Comparison of ENCODE assay signal across 11 mouse cellular contexts in genomic region chr12:86466180-86466579, GRCm38 (mm10).
"Had no signal": no experiment of that assay in that cellular context is flagged by ENCODE, and none has a peak within 500 bp of the region (broad histone marks: within the 10 kb centered on the region; RNA-seq: fewer than 3 reads in every experiment).

No protein-coding gene starts in this region.

- H3K9me3 ChIP-seq: liver, embryonic 13.5 days had no signal

- H3K27ac ChIP-seq: liver, embryonic 13.5 days had no signal

- H3K4me2 ChIP-seq: liver, embryonic 13.5 days; midbrain, embryonic 11.5 days had no signal

- H3K9ac ChIP-seq: liver, embryonic 13.5 days had no signal

- DNase-seq: kidney, adult 9 months; kidney, postnatal 14 days; layer of hippocampus, adult 9-11 months; liver, embryonic 13.5 days; lung, adult 2 months; lung, postnatal 14 days; lung, postnatal 4 days; midbrain, embryonic 14.5 days; thymus, adult 2 months; thymus, postnatal 14 days had no signal

- H3K36me3 ChIP-seq: liver, embryonic 13.5 days had no signal

- H3K4me1 ChIP-seq: liver, embryonic 13.5 days had no signal

- H3K4me3 ChIP-seq: liver, embryonic 13.5 days had no signal
